Mouse (Mus musculus): ENCODE measurements around the gene Fkbp2.

GRCm38 (mm10) chr19:7020224-7020641 is 39.9 kb upstream of the Fkbp2 start:
- TF ChIP-seq NANOG (IDR thresholded peaks at IDR 0.05; ENCODE audit: borderline replicate concordance, low read length) (no peak), CTCF (conservative IDR thresholded peaks at IDR 0.05; ENCODE audit: low read length) (peak; percentile 57)
